Mouse (Mus musculus): ENCODE results near the gene Slc25a17. TPM values are rescaled to one million over a fixed set of nuclear protein-coding genes. Genes with fewer than 3 reads are reported as not detected.
A peak's percentile ranks its signal among the peaks of the same experiment; 100 is the strongest.

Gene Slc25a17
- polyA plus RNA-seq, 1 experiment: 56.0 TPM

GRCm38 (mm10) chr15:81392997-81393396 lies 32.4 kb upstream of the Slc25a17 start:
- Histone ChIP-seq H3K4me1 (ENCODE audit: control insufficient read depth, insufficient read depth, low read length) (peaks cover 2% of the 10 kb centered on the region), H3K27ac (ENCODE audit: insufficient read depth, low read length) (no peak overlapping the region), H3K4me3 (replicated peaks; ENCODE audit: insufficient read depth, low read depth, low read length) (no peak overlapping the region), H3K27me3 (ENCODE audit: control insufficient read depth, insufficient read depth, low read length) (no peaks in the 10 kb centered on the region)
- TF ChIP-seq POLR2A (IDR thresholded peaks at IDR 0.05; ENCODE audit: borderline replicate concordance, insufficient read depth, low read length) (no peak), CTCF (IDR thresholded peaks at IDR 0.05; ENCODE audit: borderline replicate concordance, insufficient read depth, low read depth, low read length) (no peak)
- DNase-seq: peak; percentile 39 to 64

GRCm38 (mm10) chr15:81386327-81386726 lies 25.7 kb upstream of the Slc25a17 start:
- Histone ChIP-seq H3K4me3 (replicated peaks; ENCODE audit: insufficient read depth, low read depth, low read length) (no peak overlapping the region), H3K27ac (ENCODE audit: insufficient read depth, low read length) (no peak overlapping the region), H3K27me3 (ENCODE audit: control insufficient read depth, insufficient read depth, low read length) (no peaks in the 10 kb centered on the region), H3K4me1 (ENCODE audit: control insufficient read depth, insufficient read depth, low read length) (no peaks in the 10 kb centered on the region)
- WGBS: 97% methylated on average over 5 of the region's 5 CpGs
- no peak for TF ChIP-seq POLR2A (IDR thresholded peaks at IDR 0.05; ENCODE audit: borderline replicate concordance, insufficient read depth, low read length)
- TF ChIP-seq CTCF (IDR thresholded peaks at IDR 0.05; ENCODE audit: borderline replicate concordance, insufficient read depth, low read depth, low read length): no peak
- no peak for DNase-seq

- Histone ChIP-seq H3K27ac (ENCODE audit: insufficient read depth, low read length) (no peak overlapping the region), H3K4me1 (ENCODE audit: control insufficient read depth, insufficient read depth, low read length) (no peaks in the 10 kb centered on the region), H3K4me3 (replicated peaks; ENCODE audit: insufficient read depth, low read depth, low read length) (no peak overlapping the region), H3K27me3 (ENCODE audit: control insufficient read depth, insufficient read depth, low read length) (no peaks in the 10 kb centered on the region)
- 85% methylated on average over 2 of the region's 2 CpGs for WGBS
- DNase-seq: no peak
- TF ChIP-seq POLR2A (IDR thresholded peaks at IDR 0.05; ENCODE audit: borderline replicate concordance, insufficient read depth, low read length) (no peak), CTCF (IDR thresholded peaks at IDR 0.05; ENCODE audit: borderline replicate concordance, insufficient read depth, low read depth, low read length) (no peak)
Measured at GRCm38 (mm10) chr15:81378845-81379244, 18.2 kb upstream of the Slc25a17 start.

GRCm38 (mm10) chr15:81374621-81375020 lies 14.0 kb upstream of the Slc25a17 start:
- Histone ChIP-seq H3K4me1 (ENCODE audit: control insufficient read depth, insufficient read depth, low read length) (no peaks in the 10 kb centered on the region), H3K4me3 (replicated peaks; ENCODE audit: insufficient read depth, low read depth, low read length) (no peak overlapping the region), H3K27me3 (ENCODE audit: control insufficient read depth, insufficient read depth, low read length) (no peaks in the 10 kb centered on the region), H3K27ac (ENCODE audit: insufficient read depth, low read length) (no peak overlapping the region)
- DNase-seq: no peak
- 92% methylated on average over 11 of the region's 11 CpGs for WGBS
- TF ChIP-seq POLR2A (IDR thresholded peaks at IDR 0.05; ENCODE audit: borderline replicate concordance, insufficient read depth, low read length) (no peak), CTCF (IDR thresholded peaks at IDR 0.05; ENCODE audit: borderline replicate concordance, insufficient read depth, low read depth, low read length) (no peak)

GRCm38 (mm10) chr15:81370356-81370755 lies 9.7 kb upstream of the Slc25a17 start:
- no peak for DNase-seq
- no peak overlapping the region for H3K27ac ChIP-seq (ENCODE audit: insufficient read depth, low read length)
- H3K4me1 ChIP-seq (ENCODE audit: control insufficient read depth, insufficient read depth, low read length): no peaks in the 10 kb centered on the region
- WGBS: 93% methylated on average over 1 of the region's 1 CpGs
- no peaks in the 10 kb centered on the region for H3K27me3 ChIP-seq (ENCODE audit: control insufficient read depth, insufficient read depth, low read length)
- TF ChIP-seq CTCF (IDR thresholded peaks at IDR 0.05; ENCODE audit: borderline replicate concordance, insufficient read depth, low read depth, low read length) (no peak), POLR2A (IDR thresholded peaks at IDR 0.05; ENCODE audit: borderline replicate concordance, insufficient read depth, low read length) (no peak)
- no peak overlapping the region for H3K4me3 ChIP-seq (replicated peaks; ENCODE audit: insufficient read depth, low read depth, low read length)

- no peak overlapping the region for H3K27ac ChIP-seq (ENCODE audit: insufficient read depth, low read length)
- WGBS: 94% methylated on average over 1 of the region's 1 CpGs
- no peak for TF ChIP-seq POLR2A (IDR thresholded peaks at IDR 0.05; ENCODE audit: borderline replicate concordance, insufficient read depth, low read length)
- TF ChIP-seq CTCF (IDR thresholded peaks at IDR 0.05; ENCODE audit: borderline replicate concordance, insufficient read depth, low read depth, low read length): no peak
Measured at GRCm38 (mm10) chr15:81368601-81369000, 8.0 kb upstream of the Slc25a17 start.

GRCm38 (mm10) chr15:81366241-81366640 lies 5.6 kb upstream of the Slc25a17 start:
- DNase-seq: no peak
- Histone ChIP-seq H3K4me1 (ENCODE audit: control insufficient read depth, insufficient read depth, low read length) (no peaks in the 10 kb centered on the region), H3K27me3 (ENCODE audit: control insufficient read depth, insufficient read depth, low read length) (no peaks in the 10 kb centered on the region), H3K27ac (ENCODE audit: insufficient read depth, low read length) (no peak overlapping the region), H3K4me3 (replicated peaks; ENCODE audit: insufficient read depth, low read depth, low read length) (no peak overlapping the region)
- no peak for TF ChIP-seq CTCF (IDR thresholded peaks at IDR 0.05; ENCODE audit: borderline replicate concordance, insufficient read depth, low read depth, low read length)
- no peak for TF ChIP-seq POLR2A (IDR thresholded peaks at IDR 0.05; ENCODE audit: borderline replicate concordance, insufficient read depth, low read length)
- 60% methylated on average over 4 of the region's 4 CpGs for WGBS

More at GRCm38 (mm10) chr15:81368601-81369000, 8.0 kb upstream of the Slc25a17 start:
- DNase-seq: no peak
- no peaks in the 10 kb centered on the region for H3K27me3 ChIP-seq (ENCODE audit: control insufficient read depth, insufficient read depth, low read length)
- H3K4me3 ChIP-seq (replicated peaks; ENCODE audit: insufficient read depth, low read depth, low read length): no peak overlapping the region
- H3K4me1 ChIP-seq (ENCODE audit: control insufficient read depth, insufficient read depth, low read length): no peaks in the 10 kb centered on the region

GRCm38 (mm10) chr15:81365246-81365645 lies 4.6 kb upstream of the Slc25a17 start:
- no peaks in the 10 kb centered on the region for H3K27me3 ChIP-seq (ENCODE audit: control insufficient read depth, insufficient read depth, low read length)
- H3K27ac ChIP-seq (ENCODE audit: insufficient read depth, low read length): no peak overlapping the region
- H3K4me3 ChIP-seq (replicated peaks; ENCODE audit: insufficient read depth, low read depth, low read length): no peak overlapping the region
- TF ChIP-seq CTCF (IDR thresholded peaks at IDR 0.05; ENCODE audit: borderline replicate concordance, insufficient read depth, low read depth, low read length) (no peak), POLR2A (IDR thresholded peaks at IDR 0.05; ENCODE audit: borderline replicate concordance, insufficient read depth, low read length) (no peak)
- no peaks in the 10 kb centered on the region for H3K4me1 ChIP-seq (ENCODE audit: control insufficient read depth, insufficient read depth, low read length)
- 90% methylated on average over 8 of the region's 8 CpGs for WGBS
- no peak for DNase-seq

Data from cerebellum, adult 2 months (tissue).